Mouse (Mus musculus) heart, embryonic 14.5 days (tissue): ENCODE measurements around the gene Dag1. TPM values are rescaled to one million over a fixed set of nuclear protein-coding genes. Genes with fewer than 3 reads are reported as not detected.

Source experiments
- ATAC-seq: fragments of 200-750 bp; cut with Nextera tagmentation; 2 replicates; pipeline ENCODE4 v1.8.0; 2017; ENCODE audit warnings: low read depth, moderate TSS enrichment; ENCODE audit not compliant: insufficient number of reproducible peaks, insufficient read depth, low FRiP score
- H3K27ac ChIP-seq, 2 experiments: fragments of 200-500 bp in 1 of 2; fragments of 300-500 bp in 1 of 2; sonication (generic) in 1 of 2; replicated peaks in 1 of 2; 2 replicates each; pipeline ENCODE4 v1.5.1; 2012 to 2014; ENCODE audit warnings: low read depth in 2 of 2, low read length in 2 of 2, control low read depth in 1 of 2, mild to moderate bottlenecking in 1 of 2, mixed read lengths in 1 of 2; ENCODE audit not compliant: control insufficient read depth in 1 of 2, insufficient read depth in 1 of 2
- H3K27me3 ChIP-seq: fragments of 300-500 bp; sonication (generic); 2 replicates; pipeline ENCODE4 v1.6.1; 2014; ENCODE audit warnings: mild to moderate bottlenecking, low read length, control low read depth; ENCODE audit not compliant: control insufficient read depth, insufficient read depth
- H3K36me3 ChIP-seq: fragments of 300-500 bp; sonication (generic); 2 replicates; pipeline ENCODE4 v1.6.1; 2014; ENCODE audit warnings: mild to moderate bottlenecking, control low read depth, low read length, mixed read lengths; ENCODE audit not compliant: control insufficient read depth, insufficient read depth
- H3K4me1 ChIP-seq, 2 experiments: fragments of 200-500 bp in 1 of 2; fragments of 300-500 bp in 1 of 2; sonication (generic) in 1 of 2; 2 replicates each; pipeline ENCODE4 v1.6.1; 2012 to 2014; ENCODE audit warnings: low read length in 2 of 2, control low read depth in 1 of 2, mixed read lengths in 1 of 2; ENCODE audit not compliant: control insufficient read depth in 2 of 2, insufficient read depth in 2 of 2
- H3K4me2 ChIP-seq: fragments of 300-500 bp; sonication (generic); 2 replicates; pipeline ENCODE4 v1.6.1; 2014; ENCODE audit warnings: mild to moderate bottlenecking, low read length
- H3K4me3 ChIP-seq, 2 experiments: fragments of 200-500 bp in 1 of 2; fragments of 300-500 bp in 1 of 2; sonication (generic) in 1 of 2; 2 replicates each; pipeline ENCODE4 v1.5.1; 2012 to 2014; ENCODE audit warnings: low read length in 2 of 2, mild to moderate bottlenecking in 2 of 2, control low read depth in 1 of 2, low read depth in 1 of 2, moderate library complexity in 1 of 2; ENCODE audit not compliant: control insufficient read depth in 1 of 2, insufficient read depth in 1 of 2
- H3K9ac ChIP-seq: fragments of 300-500 bp; sonication (generic); 2 replicates; pipeline ENCODE4 v1.6.1; 2014; ENCODE audit warnings: mild to moderate bottlenecking, low read length
- H3K9me3 ChIP-seq: fragments of 300-500 bp; sonication (generic); 2 replicates; pipeline ENCODE4 v1.6.1; 2016; ENCODE audit warnings: low read length, control low read depth; ENCODE audit not compliant: control insufficient read depth
- WGBS: fragments of 180-500 bp; shearing (Covaris S2); extraction: QIAGEN DNeasy Blood & Tissue Kit; methylation state at CpG from one replicate; pipeline ENCODE4 v1.1.7; 2014; 5-methylcytosine and 5-hydroxymethylcytosine counted together
- polyA plus RNA-seq: library from polyadenylated mRNA; unstranded; fragments of >200 nt; fragmentation: Nextera tagmentation; extraction: Ambion mirVana; gene quantifications from 2 replicates; pipeline ENCODE4 v1.2.1, GENCODE M21; 2014

The Dag1 gene
- polyA plus RNA-seq, 1 experiment from 2014 or later, result 146 TPM

DNA sequence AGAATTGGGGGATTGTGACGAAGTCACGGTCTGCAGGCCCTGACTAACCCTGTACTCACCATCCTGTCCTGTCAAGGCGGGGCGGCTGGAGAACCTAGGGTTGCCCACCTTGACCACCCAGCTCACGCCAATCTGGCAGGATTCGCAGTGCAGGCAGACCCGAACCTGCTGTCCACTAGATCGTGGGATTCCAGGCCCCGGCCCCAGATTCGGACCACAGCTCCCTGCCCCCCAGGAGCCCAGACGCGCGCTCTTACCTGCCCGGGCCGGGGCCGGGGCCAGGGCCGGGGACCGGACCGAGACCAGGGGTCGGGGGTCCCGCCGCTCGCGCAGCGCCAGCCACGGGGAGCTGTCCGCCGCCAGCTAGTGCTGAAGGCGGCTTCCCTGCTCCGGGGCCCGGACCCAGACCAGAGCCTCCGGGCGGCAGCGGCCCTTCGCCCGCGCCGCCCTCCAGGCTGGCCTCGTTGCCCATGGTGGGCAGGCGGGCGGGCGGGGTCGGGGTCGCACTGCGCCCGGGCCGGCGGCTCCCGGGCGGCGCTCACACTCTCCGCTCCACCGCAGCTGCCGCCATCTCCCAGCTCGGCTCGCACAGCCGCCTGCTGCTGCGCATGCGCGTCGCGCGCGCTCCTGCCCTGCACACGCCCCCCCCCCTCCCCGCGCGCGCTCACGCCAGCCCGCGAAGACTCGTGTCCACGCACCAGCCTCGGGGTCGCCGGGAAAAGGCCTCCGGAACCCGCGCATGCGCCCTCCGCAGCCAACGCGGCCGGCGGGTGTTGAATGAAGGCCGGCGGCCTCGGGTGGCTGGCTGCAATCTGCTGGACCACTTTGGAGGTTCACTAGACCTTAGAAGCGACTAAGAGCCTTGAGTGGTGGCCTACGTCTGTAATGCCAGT, 73.7 kb downstream of the Dag1 start, which contains the start of gene Bsn:
Gene Bsn, minus strand, starts transcription at position 598 of the 893 bp plus-strand sequence.
- H3K4me3 ChIP-seq, result peak within 1 kb of the TSS; percentile 50 to 63
- no peak within 1 kb of the TSS for H3K27ac ChIP-seq
- peaks cover 3 to 4% of the 10 kb centered on the region in 2 experiments; a peak in 3 of 4 replicates for H3K4me1 ChIP-seq
- no peaks in the 10 kb centered on the region for H3K36me3 ChIP-seq
- ATAC-seq, result peak; percentile 31; the same call in 1 of the 2 replicates
- 4% methylated on average over 79 of the region's 91 CpGs for WGBS
- H3K9me3 ChIP-seq, result no peaks in the 10 kb centered on the region
- H3K9ac ChIP-seq, result peak within 1 kb of the TSS; percentile 8; the same call in 1 of the 2 replicates
- H3K4me2 ChIP-seq, result peak within 1 kb of the TSS; percentile 97
- H3K27me3 ChIP-seq, result peaks cover 38% of the 10 kb centered on the region

DNA sequence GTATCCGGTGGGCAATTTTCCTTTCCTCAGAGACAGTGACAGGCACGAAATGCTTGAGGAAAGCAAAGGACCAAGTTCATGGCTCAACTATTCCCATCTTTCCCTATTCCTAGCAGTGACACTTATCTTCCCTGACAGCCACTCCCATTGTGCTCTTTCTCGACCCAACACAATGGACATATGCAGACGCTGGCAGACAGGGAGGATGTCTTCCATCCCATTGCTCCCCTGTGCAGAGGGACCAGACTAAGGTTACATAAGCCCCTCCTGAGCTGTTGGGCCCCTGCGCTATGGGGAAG, 74.3 kb downstream of the Dag1 start:
- H3K9ac ChIP-seq, result no peak overlapping the region
- 0 out of 4 replicates have a peak overlapping the region, but pooled peaks of 1 of the 2 experiments have one; percentile 63 for H3K4me3 ChIP-seq
- H3K27ac ChIP-seq, result no peak overlapping the region
- no peak for ATAC-seq
- H3K9me3 ChIP-seq, result no peaks in the 10 kb centered on the region
- H3K4me1 ChIP-seq, result peaks cover 3 to 4% of the 10 kb centered on the region in 2 experiments; a peak in 3 of 4 replicates
- H3K36me3 ChIP-seq, result no peaks in the 10 kb centered on the region
- WGBS, result 47% methylated on average over 5 of the region's 5 CpGs
- H3K4me2 ChIP-seq, result peak overlapping the region; percentile 97
- peaks cover 38% of the 10 kb centered on the region for H3K27me3 ChIP-seq

DNA sequence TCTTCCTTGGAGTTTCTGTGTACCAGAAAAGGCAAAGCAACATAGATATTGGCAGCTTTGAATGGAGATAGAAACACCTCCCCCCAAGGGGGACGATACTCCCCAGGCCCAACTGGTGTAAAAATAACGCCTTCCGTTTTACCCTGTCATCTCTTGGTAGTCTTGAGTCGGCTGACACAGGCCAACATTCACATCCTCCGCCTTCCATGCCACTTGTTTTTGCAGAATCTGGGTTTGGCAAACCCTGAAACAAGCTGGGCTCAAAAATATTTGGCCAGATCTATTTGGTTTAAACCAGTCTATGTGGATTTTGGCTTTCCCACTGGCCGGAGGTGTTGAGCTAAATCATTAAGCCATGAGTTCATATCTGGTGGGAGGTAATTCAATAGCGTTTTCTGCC, 74.7 kb downstream of the Dag1 start:
- Histone ChIP-seq H3K27me3 (peaks cover 38% of the 10 kb centered on the region), H3K36me3 (no peaks in the 10 kb centered on the region), H3K9me3 (no peaks in the 10 kb centered on the region), H3K4me2 (no peak overlapping the region), H3K27ac (no peak overlapping the region), H3K4me3 (no peak overlapping the region), H3K4me1 (peaks cover 6% of the 10 kb centered on the region in 2 experiments), H3K9ac (no peak overlapping the region)
- ATAC-seq, result no peak
- 70% methylated on average over 7 of the region's 7 CpGs for WGBS

DNA sequence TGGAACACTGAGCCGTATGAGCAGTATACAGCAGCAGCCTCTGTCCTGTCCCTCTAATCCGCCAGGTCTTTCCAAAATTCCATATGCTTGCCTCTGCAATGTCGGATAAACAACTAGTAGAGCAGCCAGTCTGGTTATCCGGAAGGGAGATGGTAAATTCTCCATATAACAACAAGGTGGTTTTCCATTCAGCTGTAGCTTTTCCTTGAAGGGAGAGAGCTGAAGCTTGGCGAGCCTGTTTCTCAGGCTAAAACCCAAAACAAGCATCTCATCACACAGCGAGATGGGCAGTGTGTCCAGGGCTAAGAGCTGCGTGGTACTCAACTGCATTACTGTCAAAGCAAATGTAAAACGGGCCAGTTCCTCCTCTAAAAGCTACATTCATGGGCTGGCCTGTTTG, 75.2 kb downstream of the Dag1 start:
- Histone ChIP-seq H3K4me1 (peaks cover 9 to 12% of the 10 kb centered on the region in 2 experiments), H3K27me3 (peaks cover 34% of the 10 kb centered on the region), H3K4me2 (no peak overlapping the region), H3K27ac (no peak overlapping the region), H3K36me3 (no peaks in the 10 kb centered on the region), H3K9ac (no peak overlapping the region), H3K9me3 (no peaks in the 10 kb centered on the region), H3K4me3 (no peak overlapping the region)
- WGBS, result 72% methylated on average over 8 of the region's 8 CpGs
- ATAC-seq, result no peak

DNA sequence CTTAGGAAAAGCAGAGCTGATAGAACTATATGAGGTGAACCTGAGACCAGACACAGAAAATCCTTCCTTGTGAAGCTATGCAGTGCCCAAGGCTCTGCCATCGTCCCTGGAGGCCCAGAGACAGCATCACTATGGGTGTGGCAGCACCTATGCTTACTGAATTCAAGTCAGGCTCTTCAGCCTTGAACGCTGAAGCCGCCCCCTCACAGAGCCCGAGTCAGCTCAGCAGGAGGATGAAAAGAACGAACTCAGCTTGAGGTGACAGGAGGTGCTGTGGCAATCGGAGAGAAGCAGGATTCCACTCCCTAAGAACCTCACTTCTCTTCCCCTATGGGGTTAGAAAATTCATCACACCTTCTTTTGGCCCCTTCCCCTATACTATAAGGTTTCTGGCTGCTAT, 76.1 kb downstream of the Dag1 start:
- H3K4me3 ChIP-seq, result no peak overlapping the region
- H3K36me3 ChIP-seq, result no peaks in the 10 kb centered on the region
- no peak overlapping the region for H3K4me2 ChIP-seq
- WGBS, result 24% methylated on average over 6 of the region's 6 CpGs
- H3K9ac ChIP-seq, result no peak overlapping the region
- ATAC-seq, result no peak
- H3K4me1 ChIP-seq, result peaks cover 9 to 13% of the 10 kb centered on the region in 2 experiments
- H3K27me3 ChIP-seq, result peaks cover 31% of the 10 kb centered on the region
- no peak overlapping the region for H3K27ac ChIP-seq
- no peaks in the 10 kb centered on the region for H3K9me3 ChIP-seq

DNA sequence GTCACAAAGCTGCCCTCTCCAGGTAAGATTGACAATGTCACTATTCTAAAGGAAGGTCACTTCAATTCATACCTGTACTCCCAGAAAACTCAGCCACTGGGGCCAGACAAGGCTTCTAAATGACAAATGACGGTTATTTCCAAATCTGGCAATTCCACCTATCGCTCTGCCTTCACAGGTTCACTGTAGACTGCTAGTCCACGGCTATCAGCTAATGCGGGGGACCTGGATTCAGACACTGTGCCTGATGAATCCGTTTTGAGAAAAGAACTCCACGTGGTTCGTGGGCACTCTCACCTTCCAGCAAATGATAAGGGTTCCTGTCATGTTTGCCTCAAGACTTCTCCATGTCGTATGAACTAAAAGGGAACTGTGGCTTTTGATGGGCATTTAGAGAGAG, 78.0 kb downstream of the Dag1 start:
- Histone ChIP-seq H3K27me3 (peaks cover 24% of the 10 kb centered on the region), H3K4me3 (no peak overlapping the region), H3K9ac (no peak overlapping the region), H3K4me2 (no peak overlapping the region), H3K9me3 (no peaks in the 10 kb centered on the region), H3K36me3 (no peaks in the 10 kb centered on the region), H3K4me1 (peaks cover 9 to 13% of the 10 kb centered on the region in 2 experiments), H3K27ac (no peak overlapping the region)
- 71% methylated on average over 8 of the region's 8 CpGs for WGBS
- no peak for ATAC-seq

DNA sequence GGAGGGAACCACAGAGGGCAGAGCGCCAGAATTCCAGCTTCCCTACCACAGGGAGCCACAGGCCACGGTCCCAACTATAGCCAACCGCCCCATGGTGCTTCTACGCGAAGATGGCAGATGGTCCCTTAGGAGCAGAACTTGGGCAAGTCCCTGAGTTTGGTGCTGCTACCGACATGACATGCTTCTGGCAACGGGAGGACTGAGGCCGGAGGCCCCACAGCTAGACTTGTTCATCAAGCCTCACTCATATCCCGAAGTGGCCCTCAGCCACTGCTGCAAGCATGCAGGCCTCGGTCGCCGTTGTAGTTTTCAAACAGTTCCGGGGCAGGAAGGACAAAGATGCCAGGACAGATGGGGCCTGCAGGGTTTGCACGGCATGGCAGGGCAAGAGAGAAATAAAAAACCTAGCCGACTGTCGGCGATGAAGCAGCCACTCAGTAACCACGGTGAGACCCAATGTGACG, 80.2 kb downstream of the Dag1 start:
- WGBS, result 74% methylated on average over 19 of the region's 19 CpGs
- no peak for ATAC-seq

More for the DNA sequence above, 80.2 kb downstream of the Dag1 start:
- Histone ChIP-seq H3K9me3 (no peaks in the 10 kb centered on the region), H3K27me3 (peaks cover 4% of the 10 kb centered on the region; the same call in 1 of the 2 replicates), H3K4me2 (no peak overlapping the region), H3K27ac (no peak overlapping the region), H3K9ac (no peak overlapping the region), H3K4me1 (peaks cover 5 to 9% of the 10 kb centered on the region in 2 experiments; a peak in 3 of 4 replicates), H3K4me3 (no peak overlapping the region), H3K36me3 (no peaks in the 10 kb centered on the region)
